Mouse (Mus musculus): ENCODE measurements around the gene Wnt9b. TPM values are rescaled to one million over a fixed set of nuclear protein-coding genes. Genes with fewer than 3 reads are reported as not detected.

The Wnt9b gene
- total and polyA plus RNA-seq, 3 experiments, result not detected

- peaks cover 39% of the 10 kb centered on the region for H3K79me2 ChIP-seq (ENCODE audit: control insufficient read depth, insufficient read depth, low read length, poor library complexity)
- H3K9me3 ChIP-seq (replicated peaks; ENCODE audit: insufficient read depth, low read length), result no peaks in the 10 kb centered on the region
- H3K36me3 ChIP-seq (ENCODE audit: control insufficient read depth in 1 of 2, insufficient read depth in 2 of 2, low read length in 2 of 2), result peaks cover 3 to 21% of the 10 kb centered on the region in 2 experiments; a peak in 2 of 4 replicates
- TF ChIP-seq ELF1 (IDR thresholded peaks at IDR 0.05; ENCODE audit: low read depth, low read length) (no peak), E2F4 (IDR thresholded peaks at IDR 0.05; ENCODE audit: borderline replicate concordance, low read depth, low read length) (no peak)
- H3K4me1 ChIP-seq (ENCODE audit: control insufficient read depth in 1 of 2, insufficient read depth in 2 of 2, low read length in 2 of 2), result no peaks in the 10 kb centered on the region
- no peak for DNase-seq (ENCODE audit: low read depth, low spot score)
- no peak overlapping the region for H3K9ac ChIP-seq (ENCODE audit: control insufficient read depth, low read depth, low read length, poor library complexity, severe bottlenecking)
- H3K4me3 ChIP-seq (ENCODE audit: control insufficient read depth in 1 of 2, insufficient read depth in 1 of 2, low read depth in 2 of 2, low read length in 2 of 2), result no peak overlapping the region
- no peaks in the 10 kb centered on the region for H3K27me3 ChIP-seq (ENCODE audit: control insufficient read depth in 1 of 2, insufficient read depth in 2 of 2, low read length in 2 of 2)
- H3K27ac ChIP-seq (ENCODE audit: control insufficient read depth, low read depth, low read length), result no peak overlapping the region
Observed at GRCm38 (mm10) chr11:103691036-103691435, 58.6 kb downstream of the Wnt9b start.

- no peak overlapping the region for H3K9ac ChIP-seq (ENCODE audit: control insufficient read depth, low read depth, low read length, poor library complexity, severe bottlenecking)
- H3K36me3 ChIP-seq (ENCODE audit: control insufficient read depth in 1 of 2, insufficient read depth in 2 of 2, low read length in 2 of 2), result peaks cover 0 to 31% of the 10 kb centered on the region in 2 experiments; a peak in 2 of 4 replicates
- TF ChIP-seq RAD21 (IDR thresholded peaks at IDR 0.05; ENCODE audit: low read depth, low read length), result no peak
- no peak for TF ChIP-seq EP300 (IDR thresholded peaks at IDR 0.05; ENCODE audit: low read depth in 1 of 2, low read length in 2 of 2)
- TF ChIP-seq MAX (IDR thresholded peaks at IDR 0.05; ENCODE audit: low read length), result no peak
- TF ChIP-seq POLR2AphosphoS2 (IDR thresholded peaks at IDR 0.05; ENCODE audit: low read length), result no peak
- no peak for TF ChIP-seq KAT2A (conservative IDR thresholded peaks at IDR 0.05; ENCODE audit: low read depth, low read length)
- no peak for TF ChIP-seq TAL1 (IDR thresholded peaks at IDR 0.05; ENCODE audit: low read length)
- no peaks in the 10 kb centered on the region for H3K4me1 ChIP-seq (ENCODE audit: control insufficient read depth in 1 of 2, insufficient read depth in 2 of 2, low read length in 2 of 2)
- H3K79me2 ChIP-seq (ENCODE audit: control insufficient read depth, insufficient read depth, low read length, poor library complexity), result peaks cover 24% of the 10 kb centered on the region
- no peaks in the 10 kb centered on the region for H3K9me3 ChIP-seq (replicated peaks; ENCODE audit: insufficient read depth, low read length)
- H3K27ac ChIP-seq (ENCODE audit: control insufficient read depth, low read depth, low read length), result no peak overlapping the region
- H3K4me3 ChIP-seq (ENCODE audit: control insufficient read depth in 1 of 2, insufficient read depth in 1 of 2, low read depth in 2 of 2, low read length in 2 of 2), result no peak overlapping the region
- H3K27me3 ChIP-seq (ENCODE audit: control insufficient read depth in 1 of 2, insufficient read depth in 2 of 2, low read length in 2 of 2), result no peaks in the 10 kb centered on the region
- DNase-seq (ENCODE audit: low read depth, low spot score), result no peak
Observed at GRCm38 (mm10) chr11:103688980-103689378, 60.6 kb downstream of the Wnt9b start.

GRCm38 (mm10) chr11:103688271-103688979, 61.2 kb downstream of the Wnt9b start:
- H3K4me3 ChIP-seq (ENCODE audit: control insufficient read depth in 1 of 2, insufficient read depth in 1 of 2, low read depth in 2 of 2, low read length in 2 of 2), result no peak overlapping the region
- peaks cover 24% of the 10 kb centered on the region for H3K79me2 ChIP-seq (ENCODE audit: control insufficient read depth, insufficient read depth, low read length, poor library complexity)
- H3K9ac ChIP-seq (ENCODE audit: control insufficient read depth, low read depth, low read length, poor library complexity, severe bottlenecking), result no peak overlapping the region
- no peaks in the 10 kb centered on the region for H3K27me3 ChIP-seq (ENCODE audit: control insufficient read depth in 1 of 2, insufficient read depth in 2 of 2, low read length in 2 of 2)
- no peak overlapping the region for H3K27ac ChIP-seq (ENCODE audit: control insufficient read depth, low read depth, low read length)
- no peaks in the 10 kb centered on the region for H3K4me1 ChIP-seq (ENCODE audit: control insufficient read depth in 1 of 2, insufficient read depth in 2 of 2, low read length in 2 of 2)
- TF ChIP-seq HCFC1 (IDR thresholded peaks at IDR 0.05; ENCODE audit: low read depth, low read length) (no peak), BHLHE40 (IDR thresholded peaks at IDR 0.05; ENCODE audit: borderline replicate concordance, low read depth, low read length) (no peak), TCF12 (IDR thresholded peaks at IDR 0.05; ENCODE audit: low read depth, low read length) (no peak), SMC3 (IDR thresholded peaks at IDR 0.05; ENCODE audit: low read depth, low read length) (no peak), MAFK (IDR thresholded peaks at IDR 0.05; ENCODE audit: borderline replicate concordance, low read depth, low read length) (no peak), POLR2AphosphoS5 (IDR thresholded peaks at IDR 0.05; ENCODE audit: borderline replicate concordance, low read depth, low read length) (no peak), EP300 (IDR thresholded peaks at IDR 0.05; ENCODE audit: low read depth in 1 of 2, low read length in 2 of 2) (no peak), USF1 (IDR thresholded peaks at IDR 0.05; ENCODE audit: low read depth, low read length) (no peak), ETS1 (IDR thresholded peaks at IDR 0.05; ENCODE audit: low read depth, low read length) (no peak), SIN3A (IDR thresholded peaks at IDR 0.05; ENCODE audit: low read length) (no peak), POLR2A (IDR thresholded peaks at IDR 0.05; ENCODE audit: control insufficient read depth in 1 of 2, insufficient read depth in 1 of 2, low read depth in 1 of 2, low read length in 2 of 2, poor library complexity in 1 of 2) (no peak), ZC3H11A (IDR thresholded peaks at IDR 0.05; ENCODE audit: low read depth, low read length) (no peak), UBTF (IDR thresholded peaks at IDR 0.05; ENCODE audit: borderline replicate concordance, insufficient read depth, low read depth, low read length) (no peak), RAD21 (IDR thresholded peaks at IDR 0.05; ENCODE audit: low read depth, low read length) (no peak), TAL1 (IDR thresholded peaks at IDR 0.05; ENCODE audit: low read length) (no peak), TBP (IDR thresholded peaks at IDR 0.05; ENCODE audit: low read depth, low read length) (no peak), MEF2A (IDR thresholded peaks at IDR 0.05; ENCODE audit: extremely low read depth, insufficient replicate concordance, low read depth, low read length, poor library complexity, severe bottlenecking) (no peak)
- peaks cover 0 to 30% of the 10 kb centered on the region in 2 experiments; a peak in 2 of 4 replicates for H3K36me3 ChIP-seq (ENCODE audit: control insufficient read depth in 1 of 2, insufficient read depth in 2 of 2, low read length in 2 of 2)
- H3K9me3 ChIP-seq (replicated peaks; ENCODE audit: insufficient read depth, low read length), result no peaks in the 10 kb centered on the region
- no peak for DNase-seq (ENCODE audit: low read depth, low spot score)

Data from MEL (cell line).